In the genomic region with DNA sequence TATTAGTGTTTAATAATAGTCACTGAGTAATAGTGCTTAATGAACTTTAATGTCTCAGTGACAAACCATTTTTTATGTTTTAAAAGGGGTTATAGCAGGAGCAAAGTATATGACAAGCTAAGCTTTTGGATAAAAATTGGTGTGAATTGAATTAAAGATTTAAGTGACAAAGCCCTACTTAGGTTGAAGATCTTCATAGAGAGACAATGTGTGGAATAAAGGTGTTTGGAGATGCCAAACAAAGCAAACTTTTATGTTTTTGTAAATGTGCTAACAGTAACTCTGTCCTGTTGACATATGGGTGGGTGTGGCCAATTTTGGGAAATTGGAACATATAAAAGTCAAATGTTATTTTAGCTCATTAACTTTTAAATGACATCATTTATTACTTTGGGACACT, we compare ENCODE assay signal across 23 mouse cellular contexts. TPM values are rescaled to one million over a fixed set of nuclear protein-coding genes. Genes with fewer than 3 reads are reported as not detected.
DNase-seq lines count a peak whose midpoint lies in the region; ATAC-seq and TF ChIP-seq lines count a peak whose summit lies in the region.
"Had no signal": no experiment of that assay in that cellular context is flagged by ENCODE, and none has a peak within 500 bp of the region (broad histone marks: within the 10 kb centered on the region; RNA-seq: fewer than 3 reads in every experiment).

No protein-coding gene starts in this region.

- no peak for TF ChIP-seq CTCF in kidney, postnatal 0 days (IDR thresholded peaks at IDR 0.05; ENCODE audit: low read depth)

- ATAC-seq in kidney, postnatal 0 days (replicated peaks; ENCODE audit: low FRiP score, low read depth), result no peak
- no peak for ATAC-seq in midbrain, embryonic 16.5 days
- ATAC-seq: activated CD4-positive, CD25-positive, alpha-beta regulatory T cell, adult 4 months; CD4-positive, CD25-positive, alpha-beta regulatory T cell, adult 4 months; Patski had no signal

- no peak overlapping the region for H3K9ac ChIP-seq in kidney, postnatal 0 days (ENCODE audit: low read depth, low read length)
- no peak overlapping the region for H3K9ac ChIP-seq in midbrain, embryonic 16.5 days (ENCODE audit: low read depth, low read length)

- H3K4me1 ChIP-seq in kidney, postnatal 0 days (replicated peaks; ENCODE audit: insufficient read depth, low read length), result no peaks in the 10 kb centered on the region
- H3K4me1 ChIP-seq in midbrain, embryonic 16.5 days (ENCODE audit: control insufficient read depth, insufficient read depth, low read length), result no peaks in the 10 kb centered on the region

- no peaks in the 10 kb centered on the region for H3K27me3 ChIP-seq in kidney, postnatal 0 days (ENCODE audit: insufficient read depth, low read length)
- no peaks in the 10 kb centered on the region for H3K27me3 ChIP-seq in midbrain, embryonic 16.5 days (ENCODE audit: control insufficient read depth, insufficient read depth, low read depth, low read length)
- H3K27me3 ChIP-seq: CH12.LX had no signal

- no peak overlapping the region for H3K27ac ChIP-seq in kidney, postnatal 0 days
- no peak overlapping the region for H3K27ac ChIP-seq in midbrain, embryonic 16.5 days (ENCODE audit: low read length)

- DNase-seq in kidney, postnatal 0 days (ENCODE audit: low spot score), result peak; percentile 6
- DNase-seq in kidney, postnatal 4 days, result no peak
- DNase-seq in 3T3-L1 (ENCODE audit: low read depth, low spot score) (peak; percentile 75), adipocyte (ENCODE audit: low spot score) (peak; percentile 78)
- DNase-seq in thymus, postnatal 36 days, result no peak
- DNase-seq: adrenal gland, adult 2 months; adrenal gland, adult 8-10 months; adrenal gland, postnatal 10 days; adrenal gland, postnatal 14 days; adrenal gland, postnatal 25 days; adrenal gland, postnatal 36 days; B cell, adult 2 months; cerebellum, adult 11 months; cerebellum, adult 11-12 months; cerebellum, adult 18-20 months; cerebellum, adult 2 months; cerebellum, adult 8-10 months had no signal

- no peak overlapping the region for H3K4me3 ChIP-seq in kidney, postnatal 0 days (replicated peaks; ENCODE audit: low read depth, low read length)
- no peak overlapping the region for H3K4me3 ChIP-seq in midbrain, embryonic 16.5 days (ENCODE audit: low read depth, low read length)

- no peaks in the 10 kb centered on the region for H3K9me3 ChIP-seq in kidney, postnatal 0 days (replicated peaks; ENCODE audit: low read length)
- no peaks in the 10 kb centered on the region for H3K9me3 ChIP-seq in midbrain, embryonic 16.5 days (replicated peaks; ENCODE audit: control insufficient read depth, low read length, poor library complexity, severe bottlenecking)
- H3K9me3 ChIP-seq: G1E had no signal

- no peak overlapping the region for H3K4me2 ChIP-seq in kidney, postnatal 0 days (ENCODE audit: low read length)
- H3K4me2 ChIP-seq in midbrain, embryonic 16.5 days (ENCODE audit: low read length), result no peak overlapping the region

- H3K36me3 ChIP-seq in kidney, postnatal 0 days (ENCODE audit: insufficient read depth, low read length), result no peaks in the 10 kb centered on the region
- H3K36me3 ChIP-seq in midbrain, embryonic 16.5 days (ENCODE audit: control insufficient read depth, insufficient read depth, low read length), result no peaks in the 10 kb centered on the region
- H3K36me3 ChIP-seq: G1E had no signal

RNA-seq across cellular contexts. Expression of a gene that starts 43.9 kb away (rescaled TPM):
- polyA plus RNA-seq in kidney, postnatal 0 days (2015; fragmentation: Nextera tagmentation; extraction: Ambion mirVana), result 19.7 and 21.9 TPM in 2 replicates
- 20.6 and 23.2 TPM in 2 replicates for polyA plus RNA-seq in midbrain, embryonic 16.5 days (2015; fragmentation: Nextera tagmentation; extraction: Ambion mirVana)

Comparison
In these comparisons a context has a peak if more than half of its experiments do, and no peak if none do; other contexts are left out.
1. DNase-seq: peak in kidney, postnatal 0 days (single experiment), 3T3-L1 (single experiment) and adipocyte (single experiment); none in kidney, postnatal 4 days (0 of 2) and thymus, postnatal 36 days (0 of 2).